Mouse (Mus musculus) heart, postnatal 0 days (tissue): ENCODE data around the gene Ccnl2. TPM values are rescaled to one million over a fixed set of nuclear protein-coding genes. Genes with fewer than 3 reads are reported as not detected.

Experiments
- ATAC-seq: fragments of 200-750 bp; cut with Nextera tagmentation; 2 replicates; pipeline ENCODE4 v1.8.0; 2017; ENCODE audit warnings: low read depth, moderate number of reproducible peaks, moderate library complexity; ENCODE audit not compliant: insufficient read depth
- DNase-seq: peaks from one replicate; pipeline ENCODE4 v3.0.0-alpha.2; 2016; ENCODE audit warnings: low spot score
- H3K27ac ChIP-seq: fragments of 300-500 bp; sonication (generic); 2 replicates; pipeline ENCODE4 v1.5.1; 2014; ENCODE audit warnings: low read depth, mild to moderate bottlenecking
- H3K27me3 ChIP-seq: fragments of 300-500 bp; sonication (generic); 2 replicates; pipeline ENCODE4 v1.6.1; 2014; ENCODE audit warnings: low read length, mixed read lengths; ENCODE audit not compliant: control insufficient read depth, insufficient read depth
- H3K36me3 ChIP-seq: fragments of 300-500 bp; sonication (generic); replicated peaks from 2 replicates; pipeline ENCODE4 v1.6.1; 2014; ENCODE audit warnings: low read length, mixed read lengths; ENCODE audit not compliant: control insufficient read depth, insufficient read depth
- H3K4me1 ChIP-seq: fragments of 300-500 bp; sonication (generic); 2 replicates; pipeline ENCODE4 v1.6.1; 2014; ENCODE audit warnings: antibody characterized with exemption; ENCODE audit not compliant: control insufficient read depth, insufficient read depth
- H3K4me2 ChIP-seq: fragments of 300-500 bp; sonication (generic); 2 replicates; pipeline ENCODE4 v1.6.1; 2014; ENCODE audit warnings: low read depth, mild to moderate bottlenecking, low read length, moderate library complexity
- H3K4me3 ChIP-seq: fragments of 300-500 bp; sonication (generic); 2 replicates; pipeline ENCODE4 v1.5.1; 2014; ENCODE audit warnings: low read depth, low read length
- H3K9ac ChIP-seq: fragments of 300-500 bp; sonication (generic); replicated peaks from 2 replicates; pipeline ENCODE4 v1.6.1; 2014; ENCODE audit warnings: low read depth, low read length, mixed read lengths
- H3K9me3 ChIP-seq: fragments of 300-500 bp; sonication (generic); replicated peaks from 2 replicates; pipeline ENCODE4 v1.6.1; 2016; ENCODE audit warnings: low read length; ENCODE audit not compliant: control insufficient read depth
- CTCF ChIP-seq: IDR thresholded peaks from 2 replicates; pipeline ENCODE4 v1.5.1; 2016; ENCODE audit warnings: antibody characterized with exemption, control low read depth, low read depth
- EP300 ChIP-seq: IDR thresholded peaks from 2 replicates; pipeline ENCODE4 v1.6.1; 2016; ENCODE audit warnings: antibody characterized with exemption, low read depth
- WGBS: fragments of 180-500 bp; shearing (Covaris S2); extraction: QIAGEN DNeasy Blood & Tissue Kit; methylation state at CpG from one replicate; pipeline ENCODE4 v1.1.7; 2014; 5-methylcytosine and 5-hydroxymethylcytosine counted together
- polyA plus RNA-seq: library from polyadenylated mRNA; unstranded; fragments of >200 nt; fragmentation: Nextera tagmentation; extraction: Ambion mirVana; gene quantifications from 2 replicates; pipeline ENCODE4 v1.2.1, GENCODE M21; 2015
- total RNA-seq: library from RNA; depleted of rRNA; stranded (reverse); fragments of >200 nt; gene quantifications from 2 replicates; pipeline ENCODE4 v1.2.3, GENCODE M21; 2014; ENCODE audit warnings: low replicate concordance

Gene Ccnl2
- total and polyA plus RNA-seq, 2 experiments from 2014 or later = 80.7 to 83.0 TPM

DNA sequence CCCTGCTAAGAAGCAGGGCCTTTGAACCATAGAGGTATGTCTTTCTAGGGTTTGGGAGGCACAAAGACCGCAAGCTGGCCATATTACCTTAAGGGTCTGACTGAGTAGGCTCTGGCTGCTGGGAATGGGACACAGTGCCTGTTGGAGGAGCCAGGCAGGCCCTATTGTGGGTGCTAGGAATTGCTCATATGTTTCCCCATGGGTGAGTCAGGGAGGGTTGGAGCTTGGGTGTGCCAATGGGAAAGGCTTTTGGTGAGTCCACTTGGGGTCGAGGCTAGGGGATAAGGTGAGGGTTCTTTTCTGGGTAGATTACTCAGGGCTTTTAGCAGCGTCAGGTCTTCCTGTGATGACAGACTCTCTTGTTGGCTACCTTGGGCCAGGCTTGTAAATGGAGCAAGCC is 39.1 kb downstream of the Ccnl2 start:
- 88% methylated on average over 3 of the region's 3 CpGs for WGBS
- DNase-seq (no peak), ATAC-seq (no peak)
- no peak overlapping the region for H3K4me3 ChIP-seq
- H3K9ac ChIP-seq = no peak overlapping the region
- no peak overlapping the region for H3K27ac ChIP-seq
- no peaks in the 10 kb centered on the region for H3K27me3 ChIP-seq
- peaks cover 23% of the 10 kb centered on the region for H3K36me3 ChIP-seq
- TF ChIP-seq EP300 (no peak), CTCF (no peak)
- H3K4me1 ChIP-seq = peaks cover 16% of the 10 kb centered on the region
- no peak overlapping the region for H3K4me2 ChIP-seq
- H3K9me3 ChIP-seq = no peaks in the 10 kb centered on the region

DNA sequence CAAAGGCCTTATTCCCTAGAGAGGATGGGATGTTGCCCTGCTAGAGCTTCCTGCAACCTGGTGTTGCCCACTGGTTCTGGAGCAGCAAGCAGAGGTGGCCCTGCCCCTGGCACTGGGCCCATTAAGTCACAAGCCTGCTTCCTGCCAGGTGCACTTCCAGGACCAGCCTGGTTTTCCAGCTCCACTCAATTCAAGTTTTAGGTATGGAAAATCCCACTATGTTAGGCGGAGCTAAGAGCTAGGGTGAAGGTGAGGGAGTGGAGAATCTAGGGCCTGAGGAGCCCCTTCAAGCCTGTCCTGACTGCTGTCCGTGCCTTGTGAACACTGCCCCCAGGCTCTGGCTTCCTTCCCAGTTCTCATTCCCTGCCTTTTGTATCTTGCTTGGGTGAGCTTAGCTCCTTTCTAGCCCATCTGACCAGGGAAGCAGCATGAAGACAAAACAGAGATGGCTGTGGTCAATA is 39.7 kb downstream of the Ccnl2 start:
- Histone ChIP-seq H3K27ac (no peak overlapping the region), H3K4me3 (no peak overlapping the region), H3K9ac (no peak overlapping the region), H3K4me1 (peaks cover 12% of the 10 kb centered on the region), H3K27me3 (no peaks in the 10 kb centered on the region), H3K9me3 (no peaks in the 10 kb centered on the region), H3K36me3 (peaks cover 29% of the 10 kb centered on the region), H3K4me2 (no peak overlapping the region)
- 61% methylated on average over 2 of the region's 2 CpGs for WGBS
- ATAC-seq (no peak), DNase-seq (no peak)
- TF ChIP-seq CTCF (no peak), EP300 (no peak)

DNA sequence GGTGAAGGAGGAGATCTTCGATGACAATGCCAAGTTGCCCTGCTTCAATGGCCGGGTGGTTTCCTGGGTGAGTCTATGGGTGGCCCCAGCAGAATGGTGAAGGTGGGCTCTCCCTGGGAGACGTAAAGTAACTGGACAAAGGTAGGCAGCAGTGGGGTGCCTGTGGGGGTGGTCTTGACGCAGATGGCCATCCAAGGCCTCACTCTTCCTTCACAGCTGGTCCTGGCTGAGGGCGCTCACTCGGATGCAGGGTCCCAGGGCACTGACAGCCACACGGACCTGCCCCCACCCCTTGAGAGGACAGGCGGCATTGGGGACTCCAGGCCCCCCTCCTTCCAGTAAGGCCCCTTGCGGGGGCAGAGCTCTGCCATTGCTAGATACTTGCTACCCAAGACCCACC is 41.1 kb downstream of the Ccnl2 start:
- 84% methylated on average over 9 of the region's 9 CpGs for WGBS
- DNase-seq (no peak), ATAC-seq (no peak)
- Histone ChIP-seq H3K9ac (no peak overlapping the region), H3K9me3 (no peaks in the 10 kb centered on the region), H3K4me1 (peaks cover 6% of the 10 kb centered on the region), H3K27ac (no peak overlapping the region), H3K4me2 (no peak overlapping the region), H3K36me3 (peaks cover 41% of the 10 kb centered on the region), H3K4me3 (no peak overlapping the region), H3K27me3 (no peaks in the 10 kb centered on the region)
- no peak for TF ChIP-seq EP300
- no peak for TF ChIP-seq CTCF

DNA sequence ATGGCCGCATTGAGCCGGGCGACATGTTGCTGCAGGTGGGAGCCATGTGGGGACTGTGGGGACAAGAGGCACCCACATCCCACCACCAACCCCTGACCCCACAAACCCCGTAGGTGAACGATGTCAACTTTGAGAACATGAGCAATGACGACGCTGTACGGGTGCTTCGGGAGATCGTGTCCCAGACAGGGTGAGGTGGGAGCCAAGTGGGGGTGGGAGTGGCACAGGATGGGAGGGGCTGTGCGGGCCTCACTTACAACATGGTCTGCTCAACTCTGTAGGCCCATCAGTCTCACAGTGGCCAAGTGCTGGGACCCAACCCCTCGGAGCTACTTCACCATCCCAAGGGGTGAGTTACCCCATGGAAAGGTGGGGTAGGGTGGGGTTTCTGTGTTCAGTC is 42.7 kb downstream of the Ccnl2 start:
- WGBS = 92% methylated on average over 12 of the region's 12 CpGs
- Histone ChIP-seq H3K4me2 (no peak overlapping the region), H3K9me3 (no peaks in the 10 kb centered on the region), H3K4me3 (no peak overlapping the region), H3K36me3 (peaks cover 47% of the 10 kb centered on the region), H3K27ac (no peak overlapping the region), H3K27me3 (no peaks in the 10 kb centered on the region), H3K4me1 (no peaks in the 10 kb centered on the region; the same call in 1 of the 2 replicates), H3K9ac (no peak overlapping the region)
- no peak for TF ChIP-seq EP300
- TF ChIP-seq CTCF = no peak
- DNase-seq (no peak), ATAC-seq (no peak)

DNA sequence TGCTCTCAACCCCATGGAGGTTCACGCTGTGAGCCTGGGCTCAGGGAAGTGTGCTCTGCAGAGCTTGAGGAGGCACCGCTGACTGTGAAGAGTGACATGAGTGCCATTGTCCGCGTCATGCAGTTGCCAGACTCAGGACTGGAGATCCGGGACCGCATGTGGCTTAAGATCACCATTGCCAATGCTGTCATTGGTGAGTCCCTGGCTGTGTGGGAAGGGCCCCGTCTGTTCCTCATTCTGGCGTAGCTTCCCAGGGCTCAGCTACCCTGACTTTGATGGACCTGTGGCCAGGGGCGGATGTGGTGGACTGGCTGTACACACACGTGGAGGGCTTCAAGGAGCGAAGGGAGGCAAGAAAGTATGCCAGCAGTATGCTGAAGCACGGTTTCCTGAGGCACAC is 43.8 kb downstream of the Ccnl2 start:
- H3K9ac ChIP-seq = no peak overlapping the region
- 86% methylated on average over 12 of the region's 12 CpGs for WGBS
- H3K27me3 ChIP-seq = no peaks in the 10 kb centered on the region
- H3K9me3 ChIP-seq = no peaks in the 10 kb centered on the region
- no peak overlapping the region for H3K4me2 ChIP-seq
- H3K36me3 ChIP-seq = peaks cover 47% of the 10 kb centered on the region
- no peak for DNase-seq
- no peaks in the 10 kb centered on the region; the same call in 1 of the 2 replicates for H3K4me1 ChIP-seq
- H3K27ac ChIP-seq = no peak overlapping the region
- no peak overlapping the region for H3K4me3 ChIP-seq
- TF ChIP-seq CTCF = no peak
- TF ChIP-seq EP300 = no peak
- ATAC-seq = no peak

DNA sequence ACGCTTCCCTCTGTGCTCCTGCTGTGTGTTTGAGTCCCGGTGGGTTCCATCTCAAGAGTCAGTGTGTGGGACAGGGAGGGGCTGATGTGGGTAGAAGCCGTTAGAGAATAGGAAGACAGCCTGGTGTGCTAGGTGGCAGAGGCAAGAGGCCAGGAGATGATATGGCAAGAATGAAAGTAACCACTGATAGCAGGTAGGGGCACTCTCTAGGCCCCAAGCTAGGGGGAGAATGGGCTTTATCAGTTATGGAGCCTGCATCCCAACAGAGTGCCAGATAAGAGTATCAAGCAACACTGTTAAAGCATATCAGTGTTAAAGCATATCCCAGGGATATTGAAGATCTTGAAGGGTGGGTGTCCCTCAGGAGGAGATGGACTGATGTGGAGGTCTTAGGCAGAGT is 44.6 kb downstream of the Ccnl2 start:
- Histone ChIP-seq H3K4me3 (no peak overlapping the region), H3K4me2 (no peak overlapping the region), H3K27ac (no peak overlapping the region), H3K9ac (no peak overlapping the region), H3K27me3 (no peaks in the 10 kb centered on the region), H3K36me3 (peaks cover 47% of the 10 kb centered on the region), H3K4me1 (no peaks in the 10 kb centered on the region; the same call in 1 of the 2 replicates), H3K9me3 (no peaks in the 10 kb centered on the region)
- ATAC-seq = no peak
- no peak for DNase-seq
- WGBS = 86% methylated on average over 3 of the region's 3 CpGs
- TF ChIP-seq EP300 (no peak), CTCF (no peak)
